Mouse (Mus musculus): Measurements from ENCODE around the gene Synpo2l.

Synpo2l gene

DNA sequence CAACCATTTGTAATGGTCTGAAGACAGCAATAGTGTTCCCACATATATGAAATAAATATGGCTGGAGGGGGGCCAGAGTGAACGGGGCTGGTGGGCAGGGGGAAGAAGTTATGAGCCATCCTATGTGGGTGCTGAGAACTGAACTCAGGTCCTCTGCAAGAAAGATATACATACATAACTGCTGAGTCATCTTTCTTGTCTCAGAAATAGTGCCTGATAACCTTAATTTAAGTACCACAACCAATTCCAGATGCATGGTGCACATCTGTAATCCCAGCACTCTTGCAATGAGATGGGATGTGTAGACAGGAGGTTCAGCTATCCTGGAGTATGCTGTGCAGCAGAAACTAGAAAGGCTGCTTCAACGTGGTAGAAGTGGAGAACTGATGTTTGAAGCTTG, 13.6 kb upstream of the Synpo2l start:
- in situ Hi-C loops (cut with MboI), result no loop called here

DNA sequence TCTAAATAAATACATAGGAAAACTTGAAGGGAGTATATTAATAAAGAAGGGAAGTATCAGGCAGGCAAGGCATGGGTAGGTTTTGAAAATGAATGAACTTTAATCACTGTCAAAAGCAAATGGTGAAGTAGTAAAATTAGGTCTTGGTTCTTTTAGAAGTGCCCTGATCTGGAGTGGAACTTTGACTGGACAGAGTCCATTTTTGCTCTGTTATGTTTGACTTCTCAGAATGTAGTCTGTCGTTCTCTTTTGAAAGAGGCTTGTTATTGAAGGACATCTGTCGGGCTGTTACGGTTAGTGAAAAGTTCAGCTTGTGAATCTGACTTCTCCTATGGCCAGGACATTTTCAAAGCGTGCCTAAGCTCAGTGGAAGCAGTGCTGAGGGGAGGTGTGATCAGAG, 9.8 kb upstream of the Synpo2l start:
- in situ Hi-C loops (cut with MboI), result no loop called here

- in situ Hi-C loops (cut with MboI), result no loop called here
Observed at GRCm38 (mm10) chr14:20674064-20674833, 6.1 kb upstream of the Synpo2l start, which contains the start of gene Sec24c. Sec24c (plus strand) TSS chr14:20674308.

DNA sequence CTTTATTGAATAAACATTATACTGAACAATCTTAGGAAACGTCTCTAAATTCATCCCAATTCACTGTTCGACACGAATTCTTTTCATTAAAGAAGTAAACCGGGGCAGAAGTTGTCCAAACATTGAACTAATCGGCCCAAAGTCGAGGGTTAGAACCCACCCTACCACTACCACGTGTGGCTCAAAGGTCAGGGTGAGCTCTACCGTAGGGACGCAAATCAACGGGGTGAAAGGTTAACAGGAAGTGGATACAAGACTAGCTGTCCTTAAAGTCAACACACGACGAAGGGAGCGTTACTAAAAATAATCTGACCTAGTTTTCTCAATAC, 5.5 kb upstream of the Synpo2l start:
- in situ Hi-C loops (cut with MboI), result no loop called here

DNA sequence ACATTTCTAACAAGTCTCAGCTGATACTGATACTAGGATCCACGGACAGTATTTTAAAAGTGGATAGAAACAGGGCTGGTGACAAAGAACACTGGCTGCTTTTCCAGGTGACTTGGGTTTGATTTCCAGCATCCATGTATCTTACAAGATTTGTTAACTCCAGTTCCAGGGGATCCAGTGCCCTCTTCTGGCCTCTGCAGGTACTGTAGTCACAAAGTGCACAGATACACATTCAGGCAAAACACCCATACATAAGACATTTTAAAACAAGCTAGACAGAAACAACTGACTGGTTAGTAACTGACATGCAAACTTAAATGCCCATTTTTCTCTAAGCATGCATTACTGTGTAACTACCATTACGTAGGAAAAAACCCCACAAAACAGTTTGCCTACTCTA, 4.8 kb upstream of the Synpo2l start:
- in situ Hi-C loops (cut with MboI), result no loop called here

- in situ Hi-C loops (cut with MboI), result no loop called here
Observed at GRCm38 (mm10) chr14:20667469-20667868, 685 bp downstream of the Synpo2l start.

- in situ Hi-C loops (cut with MboI), result no loop called here
Observed at GRCm38 (mm10) chr14:20664436-20664835, 3.7 kb downstream of the Synpo2l start.

DNA sequence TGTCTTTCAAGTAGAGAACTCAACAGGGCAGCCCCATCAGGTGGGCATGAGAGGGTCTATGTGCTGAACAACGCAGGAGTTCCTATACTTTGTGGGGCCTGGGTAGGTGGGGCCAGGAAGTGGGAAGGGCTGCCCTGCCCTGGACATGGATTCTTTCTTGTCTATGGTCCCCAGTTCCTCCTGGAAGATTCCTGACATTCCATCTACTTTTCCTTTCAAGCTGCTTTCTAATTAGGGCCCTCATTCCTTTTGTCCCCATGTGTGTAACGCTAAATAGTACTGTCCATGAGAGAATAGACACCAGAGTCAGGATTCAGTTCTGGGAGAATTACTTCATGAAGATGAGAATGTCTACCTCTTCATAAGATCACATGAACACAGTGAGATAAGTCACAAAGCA, 4.6 kb downstream of the Synpo2l start:
- in situ Hi-C loops (cut with MboI), result no loop called here

- in situ Hi-C loops (cut with MboI), result no loop called here
Observed at GRCm38 (mm10) chr14:20662740-20663139, 5.4 kb downstream of the Synpo2l start.

DNA sequence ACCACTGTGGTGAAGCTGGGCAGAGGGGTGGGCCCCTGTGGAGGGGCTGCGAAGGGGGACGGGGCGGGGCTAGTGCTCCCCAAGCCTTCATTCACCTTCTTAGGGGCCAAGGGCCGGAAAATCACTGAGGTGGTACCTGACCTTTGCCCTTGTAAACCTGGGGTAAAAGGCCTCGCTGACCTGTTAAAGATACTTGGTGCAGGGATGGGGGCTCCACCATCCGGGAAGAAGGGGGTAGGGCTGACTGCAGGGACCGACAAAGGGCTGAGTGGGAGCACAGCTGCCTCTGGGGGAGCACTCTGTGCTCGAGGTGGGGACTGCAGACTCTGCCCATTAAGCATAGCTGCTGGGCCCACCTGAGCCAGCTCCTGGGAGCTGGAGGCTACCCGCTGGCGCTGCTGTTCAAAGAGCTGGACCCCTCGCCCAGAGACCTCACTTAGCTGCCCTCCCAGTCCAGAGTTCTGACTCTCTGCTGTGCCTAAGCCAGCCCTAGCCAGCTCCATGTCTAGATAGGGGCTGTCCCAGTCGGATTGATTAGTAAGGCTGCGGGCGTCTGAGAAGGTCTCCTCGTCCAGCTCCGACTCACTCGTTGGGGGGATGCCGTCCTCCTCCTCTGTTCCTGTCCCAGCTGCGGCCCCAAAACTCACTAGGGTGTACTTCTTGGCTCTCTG, 6.4 kb downstream of the Synpo2l start:
- in situ Hi-C loops (cut with MboI), result no loop called here

GRCm38 (mm10) chr14:20660827-20661660, 7.1 kb downstream of the Synpo2l start:
- in situ Hi-C loops (cut with MboI), result no loop called here

DNA sequence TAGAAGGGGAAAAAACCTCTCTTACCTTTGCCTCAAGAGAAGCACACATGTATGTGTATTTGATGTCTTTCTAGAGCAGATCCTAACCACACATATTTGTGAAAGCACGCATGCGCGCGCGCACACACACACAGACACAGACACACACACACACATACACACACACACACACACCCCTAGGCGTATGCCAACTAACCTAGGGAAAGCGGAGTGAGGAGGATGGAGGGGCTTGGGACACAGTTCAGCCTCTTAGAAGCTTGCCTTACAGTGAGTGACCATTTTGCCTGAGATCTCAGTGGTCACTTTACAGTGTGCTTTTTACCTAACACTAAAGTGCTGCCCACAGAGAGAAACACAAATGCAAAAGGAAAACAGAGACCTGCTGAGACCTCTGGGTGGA, 8.5 kb downstream of the Synpo2l start:
- in situ Hi-C loops (cut with MboI), result loop anchor here (5.0 kb wide), 1 partner anchor 82 kb away; no protein-coding TSS in a partner anchor

- in situ Hi-C loops (cut with MboI), result loop anchor here (5.0 kb wide), 1 partner anchor 82 kb away; no protein-coding TSS in a partner anchor
Observed at GRCm38 (mm10) chr14:20658902-20659301, 9.3 kb downstream of the Synpo2l start.

GRCm38 (mm10) chr14:20658326-20658725, 9.8 kb downstream of the Synpo2l start:
- in situ Hi-C loops (cut with MboI), result loop anchor here (5.0 kb wide), 1 partner anchor 81 kb away; no protein-coding TSS in a partner anchor

GRCm38 (mm10) chr14:20656361-20656760, 11.8 kb downstream of the Synpo2l start, which contains the start of gene Myoz1:
Myoz1 (minus strand) TSS chr14:20656540.
- in situ Hi-C loops (cut with MboI), result loop anchor here (5.0 kb wide), 1 partner anchor 79 kb away; no protein-coding TSS in a partner anchor

DNA sequence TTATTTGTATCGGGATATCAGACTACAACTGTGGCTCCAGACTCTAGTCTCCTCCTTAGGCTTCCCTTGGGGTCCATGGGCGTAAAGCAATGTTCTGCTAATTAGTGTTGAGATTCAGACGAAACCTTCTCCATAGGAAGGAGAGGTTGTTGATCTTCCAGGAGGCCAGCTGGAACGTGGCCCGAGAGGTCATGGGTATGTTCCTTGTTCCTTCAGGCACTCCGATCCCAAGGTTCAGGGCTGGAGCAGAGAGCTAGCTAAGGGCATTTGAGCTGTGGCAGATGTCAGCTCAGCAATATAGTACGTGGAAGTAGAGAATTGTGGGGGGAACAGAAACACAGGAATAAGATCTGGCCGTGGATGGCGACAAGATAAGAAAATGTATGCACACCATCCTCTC, 12.4 kb downstream of the Synpo2l start:
- in situ Hi-C loops (cut with MboI), result loop anchor here (5.0 kb wide), 1 partner anchor 78 kb away; no protein-coding TSS in a partner anchor

- in situ Hi-C loops (cut with MboI), result loop anchor here (5.0 kb wide), 1 partner anchor 78 kb away; no protein-coding TSS in a partner anchor
Observed at GRCm38 (mm10) chr14:20654690-20655421, 13.3 kb downstream of the Synpo2l start.

DNA sequence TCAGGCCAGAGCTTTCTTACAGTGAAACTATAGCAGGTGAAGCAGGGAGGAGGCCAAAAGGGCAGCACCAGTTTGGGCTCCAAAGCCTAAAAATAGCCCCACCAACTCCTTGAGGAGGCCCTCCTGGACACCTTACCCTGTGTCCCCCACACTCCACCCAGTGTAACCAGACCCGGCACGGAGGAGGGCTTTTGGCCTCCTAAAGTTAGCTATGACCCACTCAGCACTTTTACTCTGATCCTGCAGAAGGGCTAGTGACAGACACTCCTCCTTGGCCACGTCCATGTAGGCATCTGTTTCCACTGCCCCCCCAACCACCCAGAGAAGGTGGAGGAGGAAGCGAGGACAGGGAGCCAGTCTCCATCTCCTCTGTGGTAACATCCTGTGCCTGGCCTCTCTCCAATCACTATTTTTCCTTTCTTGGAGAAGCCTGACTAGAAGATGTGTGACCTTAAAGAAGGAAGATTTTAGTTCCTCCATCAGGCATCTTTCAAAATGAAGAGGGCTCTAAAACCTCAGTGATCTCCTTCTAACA, 16.4 kb downstream of the Synpo2l start:
- in situ Hi-C loops (cut with MboI), result no loop called here

GRCm38 (mm10) chr14:20651000-20651399, 17.2 kb downstream of the Synpo2l start:
- in situ Hi-C loops (cut with MboI), result no loop called here

DNA sequence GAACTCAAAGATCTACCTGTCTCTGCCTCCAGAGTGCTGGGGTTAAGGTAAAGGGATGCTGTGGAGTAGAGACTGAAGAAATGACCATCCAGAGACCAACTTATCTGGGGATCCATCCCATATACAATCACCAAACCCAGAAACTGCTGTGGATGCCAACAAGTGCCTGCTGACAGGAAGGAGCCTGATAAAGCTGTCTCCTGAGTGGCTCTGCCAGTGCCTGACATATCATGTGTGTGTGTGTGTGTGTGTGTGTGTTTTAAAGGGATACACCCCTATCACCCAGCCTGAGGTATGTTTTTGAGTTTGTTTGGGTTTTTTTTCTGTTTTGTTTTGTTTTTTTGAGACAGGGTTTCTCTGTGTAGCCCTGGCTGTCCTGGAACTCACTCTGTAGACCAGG, 21.8 kb downstream of the Synpo2l start:
- in situ Hi-C loops (cut with MboI), result no loop called here

GRCm38 (mm10) chr14:20645547-20645946, 22.6 kb downstream of the Synpo2l start:
- in situ Hi-C loops (cut with MboI), result no loop called here
